Mouse (Mus musculus) limb, embryonic 15.5 days (tissue): ENCODE data around the gene Dut. TPM values are rescaled to one million over a fixed set of nuclear protein-coding genes. Genes with fewer than 3 reads are reported as not detected.

Source experiments
- ATAC-seq: fragments of 200-750 bp; cut with Nextera tagmentation; 2 replicates; pipeline ENCODE4 v1.8.0; 2017; ENCODE audit warnings: low read depth, moderate TSS enrichment; ENCODE audit not compliant: insufficient number of reproducible peaks, low FRiP score, low TSS enrichment
- H3K27ac ChIP-seq: fragments of 300-500 bp; sonication (generic); 2 replicates; pipeline ENCODE4 v1.5.1; 2015; ENCODE audit warnings: moderate library complexity, mild to moderate bottlenecking, inconsistent platforms
- H3K27me3 ChIP-seq: fragments of 300-500 bp; sonication (generic); 2 replicates; pipeline ENCODE4 v1.6.1; 2015; ENCODE audit warnings: inconsistent platforms
- H3K36me3 ChIP-seq: fragments of 300-500 bp; sonication (generic); 2 replicates; pipeline ENCODE4 v1.6.1; 2015; ENCODE audit warnings: inconsistent platforms
- H3K4me1 ChIP-seq: fragments of 300-500 bp; sonication (generic); 2 replicates; pipeline ENCODE4 v1.6.1; 2015; ENCODE audit warnings: inconsistent platforms
- H3K4me2 ChIP-seq: fragments of 300-500 bp; sonication (generic); 2 replicates; pipeline ENCODE4 v1.6.1; 2015; ENCODE audit warnings: mild to moderate bottlenecking, inconsistent platforms
- H3K4me3 ChIP-seq: fragments of 300-500 bp; sonication (generic); 2 replicates; pipeline ENCODE4 v1.5.1; 2015; ENCODE audit warnings: mild to moderate bottlenecking, inconsistent platforms
- H3K9ac ChIP-seq: fragments of 300-500 bp; sonication (generic); 2 replicates; pipeline ENCODE4 v1.6.1; 2015; ENCODE audit warnings: inconsistent platforms
- H3K9me3 ChIP-seq: fragments of 300-500 bp; sonication (generic); 2 replicates; pipeline ENCODE4 v1.6.1; 2016; ENCODE audit warnings: inconsistent platforms
- WGBS: fragments of 180-500 bp; shearing (Covaris S2); methylation state at CpG from one replicate; pipeline ENCODE4 v1.1.7; 2015; 5-methylcytosine and 5-hydroxymethylcytosine counted together
- polyA plus RNA-seq: library from polyadenylated mRNA; unstranded; fragments of >200 nt; fragmentation: Nextera tagmentation; extraction: Ambion mirVana; gene quantifications from 2 replicates; pipeline ENCODE4 v1.2.1, GENCODE M21; 2015

Gene Dut
- polyA plus RNA-seq, result 97.0 and 100 TPM in 2 replicates

GRCm38 (mm10) chr2:125247108-125247961 lies at the start of gene Dut:
Gene Dut, plus strand, starts transcription at chr2:125247190.
- peaks cover 19% of the 10 kb centered on the region for H3K36me3 ChIP-seq
- peaks cover 15% of the 10 kb centered on the region for H3K4me1 ChIP-seq
- peak within 1 kb of the TSS; percentile 79 for H3K9ac ChIP-seq
- H3K4me3 ChIP-seq, result peak within 1 kb of the TSS; percentile 74
- H3K27me3 ChIP-seq, result no peaks in the 10 kb centered on the region
- H3K4me2 ChIP-seq, result peak within 1 kb of the TSS; percentile 61
- no peaks in the 10 kb centered on the region for H3K9me3 ChIP-seq
- under 1% methylated on average over 86 of the region's 96 CpGs for WGBS
- H3K27ac ChIP-seq, result peak within 1 kb of the TSS; percentile 97
- ATAC-seq, result peak; percentile 100

- Histone ChIP-seq H3K27ac (no peak overlapping the region), H3K27me3 (no peaks in the 10 kb centered on the region), H3K4me3 (no peak overlapping the region), H3K9ac (no peak overlapping the region), H3K9me3 (no peaks in the 10 kb centered on the region), H3K4me1 (no peaks in the 10 kb centered on the region), H3K36me3 (no peaks in the 10 kb centered on the region), H3K4me2 (no peak overlapping the region)
- 46% methylated on average over 14 of the region's 14 CpGs for WGBS
- no peak for ATAC-seq
Measured at GRCm38 (mm10) chr2:125208894-125209596, 37.9 kb upstream of the Dut start.

- Histone ChIP-seq H3K36me3 (no peaks in the 10 kb centered on the region), H3K27ac (no peak overlapping the region), H3K4me1 (no peaks in the 10 kb centered on the region), H3K4me3 (no peak overlapping the region), H3K27me3 (no peaks in the 10 kb centered on the region), H3K4me2 (no peak overlapping the region), H3K9ac (no peak overlapping the region), H3K9me3 (no peaks in the 10 kb centered on the region)
- 45% methylated on average over 10 of the region's 10 CpGs for WGBS
- no peak for ATAC-seq
Measured at GRCm38 (mm10) chr2:125211831-125212510, 35.0 kb upstream of the Dut start.

- Histone ChIP-seq H3K36me3 (no peaks in the 10 kb centered on the region), H3K27ac (no peak overlapping the region), H3K4me2 (no peak overlapping the region), H3K27me3 (no peaks in the 10 kb centered on the region), H3K9ac (no peak overlapping the region), H3K4me3 (no peak overlapping the region), H3K9me3 (no peaks in the 10 kb centered on the region), H3K4me1 (no peaks in the 10 kb centered on the region)
- ATAC-seq, result no peak
- WGBS, result 3% methylated on average over 3 of the region's 3 CpGs
Measured at GRCm38 (mm10) chr2:125214592-125214991, 32.4 kb upstream of the Dut start.

GRCm38 (mm10) chr2:125217286-125217685 lies 29.7 kb upstream of the Dut start:
- Histone ChIP-seq H3K9ac (no peak overlapping the region), H3K27me3 (no peaks in the 10 kb centered on the region), H3K36me3 (no peaks in the 10 kb centered on the region), H3K4me1 (no peaks in the 10 kb centered on the region), H3K27ac (no peak overlapping the region), H3K4me3 (no peak overlapping the region), H3K4me2 (no peak overlapping the region), H3K9me3 (no peaks in the 10 kb centered on the region)
- ATAC-seq, result no peak
- 46% methylated on average over 6 of the region's 6 CpGs for WGBS

GRCm38 (mm10) chr2:125218566-125218965 lies 28.4 kb upstream of the Dut start:
- no peaks in the 10 kb centered on the region for H3K27me3 ChIP-seq
- ATAC-seq, result no peak
- no peak overlapping the region for H3K4me2 ChIP-seq
- WGBS, result 84% methylated on average over 1 of the region's 1 CpGs
- no peaks in the 10 kb centered on the region for H3K4me1 ChIP-seq
- no peak overlapping the region for H3K9ac ChIP-seq
- no peaks in the 10 kb centered on the region for H3K9me3 ChIP-seq
- no peak overlapping the region for H3K4me3 ChIP-seq
- no peak overlapping the region for H3K27ac ChIP-seq
- H3K36me3 ChIP-seq, result no peaks in the 10 kb centered on the region

GRCm38 (mm10) chr2:125219268-125219667 lies 27.7 kb upstream of the Dut start:
- Histone ChIP-seq H3K27ac (no peak overlapping the region), H3K27me3 (no peaks in the 10 kb centered on the region), H3K9me3 (no peaks in the 10 kb centered on the region), H3K4me2 (no peak overlapping the region), H3K9ac (no peak overlapping the region), H3K4me1 (no peaks in the 10 kb centered on the region), H3K36me3 (no peaks in the 10 kb centered on the region), H3K4me3 (no peak overlapping the region)
- ATAC-seq, result no peak
- WGBS, result 73% methylated on average over 3 of the region's 3 CpGs

- H3K4me1 ChIP-seq, result no peaks in the 10 kb centered on the region
- H3K9ac ChIP-seq, result no peak overlapping the region
- no peaks in the 10 kb centered on the region for H3K27me3 ChIP-seq
- H3K27ac ChIP-seq, result no peak overlapping the region
- no peak for ATAC-seq
- H3K4me3 ChIP-seq, result no peak overlapping the region
- H3K9me3 ChIP-seq, result no peaks in the 10 kb centered on the region
- no peaks in the 10 kb centered on the region for H3K36me3 ChIP-seq
- H3K4me2 ChIP-seq, result no peak overlapping the region
- WGBS, result 76% methylated on average over 1 of the region's 1 CpGs
Measured at GRCm38 (mm10) chr2:125221673-125222072, 25.3 kb upstream of the Dut start.

- 74% methylated on average over 11 of the region's 11 CpGs for WGBS
- no peak overlapping the region for H3K4me3 ChIP-seq
- H3K9me3 ChIP-seq, result no peaks in the 10 kb centered on the region
- H3K4me2 ChIP-seq, result no peak overlapping the region
- H3K9ac ChIP-seq, result no peak overlapping the region
- H3K27ac ChIP-seq, result no peak overlapping the region
- no peaks in the 10 kb centered on the region for H3K36me3 ChIP-seq
- no peaks in the 10 kb centered on the region for H3K4me1 ChIP-seq
- no peak for ATAC-seq
- no peaks in the 10 kb centered on the region for H3K27me3 ChIP-seq
Measured at GRCm38 (mm10) chr2:125228472-125229409, 18.2 kb upstream of the Dut start.

- Histone ChIP-seq H3K36me3 (no peaks in the 10 kb centered on the region), H3K4me3 (no peak overlapping the region), H3K4me2 (no peak overlapping the region), H3K27ac (no peak overlapping the region), H3K27me3 (no peaks in the 10 kb centered on the region), H3K9me3 (no peaks in the 10 kb centered on the region), H3K4me1 (no peaks in the 10 kb centered on the region), H3K9ac (no peak overlapping the region)
- no peak for ATAC-seq
- 84% methylated on average over 4 of the region's 4 CpGs for WGBS
Measured at GRCm38 (mm10) chr2:125232183-125232582, 14.8 kb upstream of the Dut start.

- Histone ChIP-seq H3K4me3 (no peak overlapping the region), H3K4me1 (no peaks in the 10 kb centered on the region), H3K36me3 (no peaks in the 10 kb centered on the region), H3K4me2 (no peak overlapping the region), H3K9ac (no peak overlapping the region), H3K27me3 (no peaks in the 10 kb centered on the region), H3K9me3 (no peaks in the 10 kb centered on the region), H3K27ac (no peak overlapping the region)
- ATAC-seq, result no peak
- 54% methylated on average over 2 of the region's 2 CpGs for WGBS
Measured at GRCm38 (mm10) chr2:125233537-125233936, 13.5 kb upstream of the Dut start.
